Mouse (Mus musculus): ENCODE measurements around the gene Ear6. TPM values are rescaled to one million over a fixed set of nuclear protein-coding genes. Genes with fewer than 3 reads are reported as not detected.

Gene Ear6
- not detected for polyA plus RNA-seq (2017; shearing (Covaris generic))

DNA sequence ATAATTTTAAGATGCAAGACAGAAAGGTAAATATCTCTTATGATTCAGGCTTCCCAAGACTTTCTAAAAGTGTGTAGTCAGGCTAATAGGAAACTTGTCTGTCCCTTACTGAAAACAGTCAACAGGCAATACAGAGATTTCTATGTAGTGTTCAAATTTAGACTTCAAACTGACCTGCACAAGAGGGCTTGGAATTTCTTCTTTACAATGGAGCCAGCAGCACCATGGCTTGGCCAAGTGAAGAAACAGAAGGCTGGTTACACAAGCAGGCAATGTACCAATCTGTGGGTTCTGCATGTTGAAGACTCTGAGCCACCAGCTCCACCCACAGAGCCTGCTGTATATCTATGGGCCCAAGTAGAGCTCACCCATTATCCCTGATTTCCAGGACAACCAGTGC lies at the start of gene Ear6:
Ear6 (plus strand) TSS at position 301 of the 400 bp plus-strand sequence.

DNA sequence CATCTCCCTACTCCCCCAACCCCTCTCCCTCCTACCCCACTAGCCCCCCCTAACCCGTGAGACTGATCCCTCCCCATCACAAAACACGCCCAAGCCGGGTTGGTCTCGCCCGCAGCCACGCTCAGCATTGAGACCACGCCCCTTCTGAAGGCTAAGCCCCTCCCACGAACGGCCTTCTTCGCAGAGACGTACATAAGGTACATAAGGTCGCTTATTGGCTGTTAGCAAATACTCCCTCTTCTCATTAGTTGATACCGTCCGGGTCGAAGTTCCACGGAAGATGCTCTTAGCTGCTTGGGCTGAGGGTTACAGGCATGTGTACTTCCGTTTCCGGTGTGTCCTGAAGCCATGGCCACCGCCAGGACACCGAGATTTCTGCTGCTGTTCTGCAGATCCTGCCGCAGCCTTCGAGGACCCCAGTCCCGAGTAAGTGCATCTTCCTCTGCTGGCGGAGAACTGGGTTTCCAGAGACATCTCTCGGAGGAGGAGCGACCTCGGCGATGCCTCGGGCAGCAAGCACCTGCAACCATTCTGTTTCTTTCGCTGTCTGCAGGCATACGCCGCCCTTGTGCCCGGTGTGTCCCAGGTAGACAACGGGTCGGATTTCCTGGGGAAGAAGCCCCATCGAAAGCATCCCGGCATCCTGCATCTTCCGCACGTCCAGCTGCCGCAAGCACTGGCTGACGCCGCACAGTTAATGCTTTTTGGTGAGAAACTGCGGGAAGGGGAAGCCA lies 31.3 kb downstream of the Ear6 start, which contains the start of gene Mettl17:
Mettl17 (plus strand) TSS at position 245 of the 734 bp plus-strand sequence.

DNA sequence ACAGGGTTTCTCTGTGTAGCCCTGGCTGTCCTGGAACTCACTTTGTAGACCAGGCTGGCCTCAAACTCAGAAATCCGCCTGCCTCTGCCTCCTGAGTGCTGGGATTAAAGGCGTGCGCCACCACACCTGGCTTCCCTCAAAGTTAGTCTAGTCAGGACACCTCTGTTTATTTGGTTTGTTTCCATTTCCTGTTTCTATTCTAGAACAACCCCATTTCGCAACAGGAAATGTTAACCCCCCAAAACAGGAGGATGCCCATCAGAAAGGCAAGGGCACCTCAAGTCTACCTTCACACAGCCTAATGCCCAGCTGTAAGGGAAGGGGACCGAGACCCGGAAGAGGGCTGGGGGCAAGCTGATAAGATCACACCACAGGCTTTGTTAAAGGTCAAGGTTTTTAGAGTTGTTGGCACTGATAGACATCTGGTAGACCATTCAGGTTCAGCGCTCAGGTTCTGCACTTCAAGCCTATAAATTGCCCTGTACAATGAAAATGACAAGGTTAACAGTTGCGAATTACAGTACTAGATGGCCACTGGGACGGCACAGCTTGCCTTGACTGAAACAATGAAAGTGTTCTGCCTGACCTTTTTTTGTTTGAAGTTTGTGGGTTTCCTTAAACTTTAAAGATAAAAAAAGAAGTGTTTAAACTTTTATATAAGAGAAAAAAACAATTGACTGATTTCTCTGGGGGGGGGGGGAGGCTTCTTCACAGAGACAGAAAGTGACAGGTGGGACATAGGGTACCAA lies 38.9 kb downstream of the Ear6 start, which contains the start of gene Slc39a2:
Slc39a2 (plus strand) TSS at position 699 of the 749 bp plus-strand sequence.

Other genes starting within 250 kb of the Ear6 start
- not detected for gene Gm17078, start 242.4 kb upstream of the Ear6 start, polyA plus RNA-seq (2017; shearing (Covaris generic))
- gene Gm4181, start 218.0 kb upstream of the Ear6 start, polyA plus RNA-seq (2017; shearing (Covaris generic)): not detected
- gene Gm17079, start 158.2 kb upstream of the Ear6 start, polyA plus RNA-seq (2017; shearing (Covaris generic)): not detected
- not detected for gene Gm5800, start 136.5 kb upstream of the Ear6 start, polyA plus RNA-seq (2017; shearing (Covaris generic))
- gene Ang4, start 80.1 kb upstream of the Ear6 start, polyA plus RNA-seq (2017; shearing (Covaris generic)): not detected
- gene AY358078, start 53.7 kb upstream of the Ear6 start, polyA plus RNA-seq (2017; shearing (Covaris generic)): not detected
- gene Mettl17, start 31.1 kb downstream of the Ear6 start, polyA plus RNA-seq (2017; shearing (Covaris generic)): 102 TPM
- 0.59 TPM for gene Slc39a2, start 39.2 kb downstream of the Ear6 start, polyA plus RNA-seq (2017; shearing (Covaris generic))
- gene Ndrg2, start 60.5 kb downstream of the Ear6 start, polyA plus RNA-seq (2017; shearing (Covaris generic)): 49.6 TPM
- not detected for gene Tppp2, start 64.7 kb downstream of the Ear6 start, polyA plus RNA-seq (2017; shearing (Covaris generic))
- not detected for gene Rnase13, start 69.1 kb downstream of the Ear6 start, polyA plus RNA-seq (2017; shearing (Covaris generic))
- gene Arhgef40, start 131.0 kb downstream of the Ear6 start, polyA plus RNA-seq (2017; shearing (Covaris generic)): 0.54 TPM
- gene Tmem253, start 162.0 kb downstream of the Ear6 start, polyA plus RNA-seq (2017; shearing (Covaris generic)): 0.31 TPM
- 7.8 TPM for gene Zfp219, start 167.0 kb downstream of the Ear6 start, polyA plus RNA-seq (2017; shearing (Covaris generic))
- not detected for gene Olfr221, start 188.8 kb downstream of the Ear6 start, polyA plus RNA-seq (2017; shearing (Covaris generic))

All from activated CD4-positive, CD25-positive, alpha-beta regulatory T cell, adult 9 weeks (primary cell).